Mouse (Mus musculus) megakaryocyte-erythroid progenitor cell, adult 5-6 weeks (primary cell): ENCODE data around the gene Mctp2. TPM values are rescaled to one million over a fixed set of nuclear protein-coding genes. Genes with fewer than 3 reads are reported as not detected.

Source experiments
- ATAC-seq: replicated peaks from 2 replicates; pipeline ENCODE4 v1.8.0; 2016; ENCODE audit warnings: mild to moderate bottlenecking, inconsistent platforms; ENCODE audit not compliant: severe bottlenecking, poor library complexity, low FRiP score, low TSS enrichment
- total RNA-seq, 2 experiments: library from RNA; stranded (forward) in 1 of 2; stranded (reverse) in 1 of 2; fragments of 200-1000, 215-1000 nt in 1 of 2; fragments of >200 nt in 1 of 2; fragmentation: Nextera tagmentation in 1 of 2; gene quantifications; 2 replicates each; pipeline ENCODE4 v1.2.3; 2014 to 2017

Gene Mctp2
- total RNA-seq, 2 experiments from 2014 or later: 0.35 TPM; not detected in 1

GRCm38 (mm10) chr7:72209296-72209695 lies 97.1 kb downstream of the Mctp2 start:
- no peak for ATAC-seq

GRCm38 (mm10) chr7:72206841-72207240 lies 99.6 kb downstream of the Mctp2 start:
- no peak for ATAC-seq

GRCm38 (mm10) chr7:72195709-72196108 lies 110.7 kb downstream of the Mctp2 start:
- ATAC-seq: no peak

- no peak for ATAC-seq
Observed at GRCm38 (mm10) chr7:72193304-72193703, 113.1 kb downstream of the Mctp2 start.

GRCm38 (mm10) chr7:72181651-72182050 lies 124.8 kb downstream of the Mctp2 start:
- no peak for ATAC-seq

GRCm38 (mm10) chr7:72169320-72169719 lies 137.1 kb downstream of the Mctp2 start:
- no peak for ATAC-seq

GRCm38 (mm10) chr7:72165726-72166701 lies 140.4 kb downstream of the Mctp2 start:
- no peak for ATAC-seq

GRCm38 (mm10) chr7:72162256-72162655 lies 144.2 kb downstream of the Mctp2 start:
- ATAC-seq: no peak

- no peak for ATAC-seq
Observed at GRCm38 (mm10) chr7:72159513-72160063, 146.8 kb downstream of the Mctp2 start.

GRCm38 (mm10) chr7:72150799-72151708 lies 155.4 kb downstream of the Mctp2 start:
- ATAC-seq: no peak

GRCm38 (mm10) chr7:72149073-72149472 lies 157.3 kb downstream of the Mctp2 start:
- no peak for ATAC-seq

- no peak for ATAC-seq
Observed at GRCm38 (mm10) chr7:72146849-72147248, 159.6 kb downstream of the Mctp2 start.

- no peak for ATAC-seq
Observed at GRCm38 (mm10) chr7:72145726-72146520, 160.5 kb downstream of the Mctp2 start.

GRCm38 (mm10) chr7:72138701-72139100 lies 167.7 kb downstream of the Mctp2 start:
- ATAC-seq: no peak

GRCm38 (mm10) chr7:72120986-72121385 lies 185.4 kb downstream of the Mctp2 start:
- ATAC-seq: no peak

GRCm38 (mm10) chr7:72119713-72120112 lies 186.7 kb downstream of the Mctp2 start:
- peak; percentile 74 for ATAC-seq

GRCm38 (mm10) chr7:72117376-72118077 lies 188.9 kb downstream of the Mctp2 start:
- no peak for ATAC-seq

GRCm38 (mm10) chr7:72115073-72115472 lies 191.3 kb downstream of the Mctp2 start:
- ATAC-seq: no peak
